10 mouse cellular contexts compared by ENCODE assay signal in genomic region chr15:88561058-88561730, GRCm38 (mm10). TPM values are rescaled to one million over a fixed set of nuclear protein-coding genes. Genes with fewer than 3 reads are reported as not detected.
DNase-seq lines count a peak whose midpoint lies in the region; ATAC-seq and TF ChIP-seq lines count a peak whose summit lies in the region.
"Had no signal": no experiment of that assay in that cellular context is flagged by ENCODE, and none has a peak within 500 bp of the region (broad histone marks: within the 10 kb centered on the region; RNA-seq: fewer than 3 reads in every experiment).

No protein-coding gene starts in this region.

- no peak overlapping the region for H3K9ac ChIP-seq in liver, embryonic 11.5 days (ENCODE audit: low read depth, low read length)
- H3K9ac ChIP-seq in liver, embryonic 12.5 days = no peak overlapping the region
- no peak overlapping the region for H3K9ac ChIP-seq in hindbrain, embryonic 13.5 days
- H3K9ac ChIP-seq: limb, embryonic 15.5 days had no signal

- no peaks in the 10 kb centered on the region for H3K9me3 ChIP-seq in liver, embryonic 11.5 days (ENCODE audit: control insufficient read depth, low read length)
- no peaks in the 10 kb centered on the region for H3K9me3 ChIP-seq in liver, embryonic 12.5 days (replicated peaks)
- H3K9me3 ChIP-seq in hindbrain, embryonic 13.5 days = no peaks in the 10 kb centered on the region
- H3K9me3 ChIP-seq: limb, embryonic 15.5 days had no signal

- no peak overlapping the region for H3K27ac ChIP-seq in liver, embryonic 11.5 days (ENCODE audit: low read depth, low read length)
- no peak overlapping the region for H3K27ac ChIP-seq in liver, embryonic 12.5 days
- 0 out of 2 replicates have a peak overlapping the region, but pooled peaks have one; percentile 44 for H3K27ac ChIP-seq in hindbrain, embryonic 13.5 days
- H3K27ac ChIP-seq in testis, adult 2 months (ENCODE audit: control insufficient read depth, insufficient read depth, low read depth, low read length) = no peak overlapping the region
- H3K27ac ChIP-seq: limb, embryonic 15.5 days had no signal

- no peak overlapping the region; the same call in 1 of the 2 replicates for H3K4me2 ChIP-seq in liver, embryonic 11.5 days
- no peak overlapping the region for H3K4me2 ChIP-seq in liver, embryonic 12.5 days
- H3K4me2 ChIP-seq in hindbrain, embryonic 13.5 days = peak overlapping the region; percentile 49
- H3K4me2 ChIP-seq: limb, embryonic 15.5 days had no signal

- WGBS in liver, embryonic 11.5 days = 9% methylated on average over 22 of the region's 22 CpGs
- 10% methylated on average over 22 of the region's 22 CpGs for WGBS in liver, embryonic 12.5 days (ENCODE audit: insufficient replicate concordance)
- WGBS in hindbrain, embryonic 13.5 days = 5% methylated on average over 22 of the region's 22 CpGs

- ATAC-seq in liver, embryonic 11.5 days (replicated peaks; ENCODE audit: low FRiP score) = no peak
- no peak for ATAC-seq in liver, embryonic 12.5 days
- peak; percentile 69 for ATAC-seq in hindbrain, embryonic 13.5 days (ENCODE audit: low FRiP score)

- H3K4me1 ChIP-seq in liver, embryonic 11.5 days (replicated peaks; ENCODE audit: control insufficient read depth, insufficient read depth, low read length) = no peaks in the 10 kb centered on the region; the same call in 1 of the 2 replicates
- no peaks in the 10 kb centered on the region for H3K4me1 ChIP-seq in liver, embryonic 12.5 days
- peaks cover 25% of the 10 kb centered on the region for H3K4me1 ChIP-seq in hindbrain, embryonic 13.5 days (replicated peaks)
- H3K4me1 ChIP-seq in testis, adult 2 months (ENCODE audit: control insufficient read depth, insufficient read depth, low read length) = peaks cover 9% of the 10 kb centered on the region

- DNase-seq in liver, embryonic 11.5 days (ENCODE audit: low spot score) = peak; percentile 49
- DNase-seq in embryo, embryonic 10 days (ENCODE audit: low spot score) = peak; percentile 75
- no peak for DNase-seq in thymus, postnatal 25 days
- no peak for DNase-seq in adrenal gland, adult 18-20 months (ENCODE audit: low spot score in 2 of 2)
- no peak for DNase-seq in gastrocnemius, adult 18-20 months (ENCODE audit: low spot score)

- TF ChIP-seq CTCF in testis, adult 2 months (IDR thresholded peaks at IDR 0.05; ENCODE audit: control insufficient read depth, insufficient read depth, insufficient replicate concordance, low read depth, low read length) = 0 out of 2 replicates have a peak, but pooled peaks have one; percentile 6

- H3K4me3 ChIP-seq in liver, embryonic 11.5 days (ENCODE audit: low read depth, low read length) = no peak overlapping the region
- no peak overlapping the region for H3K4me3 ChIP-seq in liver, embryonic 12.5 days
- peak overlapping the region; percentile 21; the same call in 1 of the 2 replicates for H3K4me3 ChIP-seq in hindbrain, embryonic 13.5 days
- no peak overlapping the region for H3K4me3 ChIP-seq in testis, adult 2 months (ENCODE audit: control insufficient read depth, low read depth, low read length)
- H3K4me3 ChIP-seq: limb, embryonic 15.5 days had no signal

- H3K27me3 ChIP-seq in liver, embryonic 11.5 days (replicated peaks; ENCODE audit: control insufficient read depth, insufficient read depth, low read length) = no peaks in the 10 kb centered on the region
- H3K27me3 ChIP-seq in liver, embryonic 12.5 days (replicated peaks) = peaks cover 5% of the 10 kb centered on the region; the same call in 1 of the 2 replicates
- H3K27me3 ChIP-seq in hindbrain, embryonic 13.5 days = no peaks in the 10 kb centered on the region
- no peaks in the 10 kb centered on the region for H3K27me3 ChIP-seq in testis, adult 2 months (ENCODE audit: control insufficient read depth, insufficient read depth, low read length)

- no peak for TF ChIP-seq POLR2A in testis, adult 2 months (IDR thresholded peaks at IDR 0.05; ENCODE audit: control insufficient read depth, low read depth, low read length)

- H3K36me3 ChIP-seq in liver, embryonic 11.5 days (ENCODE audit: control insufficient read depth, insufficient read depth, low read length) = no peaks in the 10 kb centered on the region
- H3K36me3 ChIP-seq in liver, embryonic 12.5 days = no peaks in the 10 kb centered on the region
- H3K36me3 ChIP-seq in hindbrain, embryonic 13.5 days = no peaks in the 10 kb centered on the region
- no peaks in the 10 kb centered on the region for H3K36me3 ChIP-seq in testis, adult 2 months (ENCODE audit: control insufficient read depth, insufficient read depth, low read length)
- H3K36me3 ChIP-seq: limb, embryonic 15.5 days had no signal

RNA-seq across cellular contexts. Expression of gene Zdhhc25, which starts 38.9 kb away (rescaled TPM):
- polyA plus RNA-seq in liver, embryonic 11.5 days (2014; fragmentation: Nextera tagmentation; extraction: Ambion mirVana) = not detected in 2 replicates
- not detected in 2 replicates for polyA plus RNA-seq in liver, embryonic 12.5 days (2016; fragmentation: Nextera tagmentation; extraction: Ambion mirVana)
- not detected in 2 replicates for polyA plus RNA-seq in hindbrain, embryonic 13.5 days (2015; fragmentation: Nextera tagmentation; extraction: Ambion mirVana)
- 235 and 241 TPM in 2 replicates for polyA plus RNA-seq in testis, adult 2 months (2012; rRNA removed)
- not detected for total RNA-seq in adrenal gland, adult 18-20 months (2021)
- total RNA-seq in gastrocnemius, adult 18-20 months (2021) = not detected
- polyA plus RNA-seq: heart, embryonic 14.5 days; limb, embryonic 15.5 days had no signal

Comparison
In these comparisons a context has a peak if more than half of its experiments do, and no peak if none do; other contexts are left out.
1. DNase-seq: peak in liver, embryonic 11.5 days (single experiment) and embryo, embryonic 10 days (single experiment); none in thymus, postnatal 25 days (single experiment), adrenal gland, adult 18-20 months (0 of 2) and gastrocnemius, adult 18-20 months (single experiment).
2. RNA of gene Zdhhc25, which starts 38.9 kb away (polyA plus RNA-seq): 235 to 241 TPM in testis, adult 2 months; not detected in liver, embryonic 11.5 days, not detected in liver, embryonic 12.5 days and not detected in hindbrain, embryonic 13.5 days; every median in the first group is over 100 times any median in the second.